Mouse (Mus musculus) lung, postnatal 25 days (tissue): ENCODE data around the gene Pcgf2.
"Not testable (repeated sequence)": the region's sequence is repeated elsewhere in the genome, so short reads cannot be mapped to it uniquely, and the experiment has no call there.

ENCODE experiments used
- DNase-seq: peaks from one replicate; pipeline ENCODE4 v3.0.0; 2022; ENCODE audit warnings: low spot score

The Pcgf2 gene

DNA sequence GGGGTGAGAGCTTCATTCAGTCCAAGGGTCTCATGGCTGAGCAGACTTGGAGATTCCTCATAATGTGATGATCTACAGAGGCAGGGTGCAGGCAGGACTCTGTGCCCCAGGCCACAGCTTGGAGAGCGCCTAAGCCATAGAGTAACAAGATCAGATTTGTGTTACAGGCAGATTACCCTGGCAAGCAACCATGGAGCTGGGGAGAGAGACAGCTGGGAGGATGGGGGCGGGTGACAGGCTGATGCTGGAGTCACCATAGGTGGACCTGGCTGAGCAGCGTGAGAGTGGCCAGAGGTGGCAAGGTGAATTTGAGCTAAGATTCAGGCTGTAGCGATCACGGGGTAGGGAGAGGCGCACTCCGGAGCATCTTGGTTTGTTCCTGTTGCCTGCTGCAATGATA is 32.1 kb downstream of the Pcgf2 start:
- DNase-seq = no peak

GRCm38 (mm10) chr11:97666794-97667193 is 33.5 kb downstream of the Pcgf2 start:
- DNase-seq = no peak

- no peak for DNase-seq
Measured at GRCm38 (mm10) chr11:97666221-97666620, 34.1 kb downstream of the Pcgf2 start.

GRCm38 (mm10) chr11:97665431-97665830 is 34.9 kb downstream of the Pcgf2 start:
- DNase-seq = no peak

DNA sequence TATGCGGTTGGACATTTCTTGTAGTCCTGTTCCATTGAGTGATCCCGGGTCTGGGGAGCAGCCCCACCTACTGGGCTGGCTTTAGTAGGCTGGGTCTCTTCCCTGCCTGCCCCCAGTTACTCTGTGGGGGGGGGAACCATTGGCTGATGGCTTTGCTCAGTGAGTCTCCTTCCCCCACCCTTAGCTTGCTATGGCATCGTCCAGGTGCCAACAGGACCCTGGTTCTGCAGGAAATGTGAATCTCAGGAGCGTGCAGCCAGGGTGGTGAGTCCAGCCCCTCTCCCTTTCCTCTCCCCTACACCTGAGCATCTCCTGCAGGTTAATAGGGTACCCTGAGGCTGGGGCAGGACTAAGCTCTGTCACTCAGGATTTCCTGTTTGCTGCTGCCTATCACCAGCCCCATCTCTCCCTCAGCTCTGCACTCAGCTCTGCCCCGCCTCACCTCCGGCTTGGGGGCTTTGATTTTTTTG is 35.5 kb downstream of the Pcgf2 start:
- no peak for DNase-seq

- DNase-seq = no peak
Measured at GRCm38 (mm10) chr11:97664339-97664665, 36.0 kb downstream of the Pcgf2 start.

DNA sequence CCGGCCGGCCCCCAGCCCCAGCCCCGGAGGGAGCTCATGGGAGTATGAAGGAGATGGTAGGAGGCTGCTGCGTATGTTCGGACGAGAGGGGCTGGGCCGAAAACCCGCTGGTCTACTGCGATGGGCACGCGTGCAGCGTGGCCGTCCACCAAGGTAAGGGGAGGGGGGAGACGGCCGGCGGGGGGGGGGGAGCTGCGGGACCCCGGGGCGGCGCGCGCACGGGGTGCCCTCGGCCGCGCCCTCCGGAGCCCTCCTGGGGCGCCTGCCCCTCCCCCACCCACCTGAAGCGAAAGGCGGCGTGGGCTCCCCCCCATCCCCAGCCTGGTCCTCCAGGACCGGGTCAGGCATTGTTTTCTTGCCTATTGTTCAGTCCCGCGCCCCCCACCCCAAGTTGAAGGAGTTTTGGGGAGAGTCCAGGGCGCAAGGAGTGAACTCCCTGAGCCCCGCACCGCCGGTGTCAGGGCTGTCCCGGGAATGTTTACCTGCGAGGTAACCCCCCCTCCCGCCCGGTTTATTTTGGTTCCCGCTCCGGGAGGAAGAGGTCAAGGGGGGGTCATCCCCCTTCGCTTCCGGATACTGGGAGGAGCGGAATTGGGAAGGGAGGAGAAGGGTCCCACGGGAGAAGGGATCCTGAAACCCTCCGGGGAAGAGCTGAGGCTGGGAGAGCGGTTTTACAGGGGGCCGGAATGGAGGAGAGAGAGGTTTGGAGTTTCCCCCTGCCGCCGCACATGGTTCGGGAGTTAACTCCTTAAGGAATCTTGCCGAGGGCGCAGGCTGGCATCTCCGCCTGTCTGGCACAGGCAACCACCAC is 36.6 kb downstream of the Pcgf2 start:
- DNase-seq = no peak

DNA sequence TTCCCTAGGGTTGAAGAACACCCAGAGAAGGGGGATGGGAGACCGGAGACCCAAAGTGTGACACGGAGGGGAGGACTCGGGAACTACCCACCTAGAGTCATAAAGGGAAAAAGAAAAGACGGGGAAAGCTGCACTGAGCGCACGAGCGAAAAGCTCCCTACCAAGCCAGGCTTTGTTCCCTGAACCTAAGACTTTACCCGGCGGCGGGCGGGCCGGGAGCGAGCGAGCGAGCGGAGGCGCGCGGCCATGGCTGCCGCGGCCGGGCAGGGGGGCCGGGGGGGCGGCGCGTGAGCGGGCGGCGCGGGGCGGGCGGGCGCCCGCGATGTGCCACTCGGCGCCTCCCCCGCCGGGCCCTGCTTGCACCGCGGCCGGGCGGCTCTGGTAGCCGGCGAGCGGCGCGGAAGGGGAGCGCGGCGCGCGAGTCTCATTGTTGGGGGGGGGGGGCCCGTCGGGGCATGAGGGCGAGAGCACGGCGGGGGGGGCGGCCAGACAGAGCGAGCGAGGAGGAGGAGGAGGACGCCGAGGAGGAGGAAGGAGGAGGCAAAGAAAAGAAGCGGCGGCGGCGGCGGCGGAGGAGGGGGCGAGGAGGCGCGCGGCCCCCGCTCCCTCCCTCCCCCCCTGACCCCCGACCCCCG is 37.3 kb downstream of the Pcgf2 start, which contains the start of gene Mllt6:
Mllt6 (plus strand) TSS at position 522 of the 635 bp plus-strand sequence.
- peak; percentile 75 for DNase-seq

- no peak for DNase-seq
Measured at GRCm38 (mm10) chr11:97662207-97662892, 37.9 kb downstream of the Pcgf2 start.

DNA sequence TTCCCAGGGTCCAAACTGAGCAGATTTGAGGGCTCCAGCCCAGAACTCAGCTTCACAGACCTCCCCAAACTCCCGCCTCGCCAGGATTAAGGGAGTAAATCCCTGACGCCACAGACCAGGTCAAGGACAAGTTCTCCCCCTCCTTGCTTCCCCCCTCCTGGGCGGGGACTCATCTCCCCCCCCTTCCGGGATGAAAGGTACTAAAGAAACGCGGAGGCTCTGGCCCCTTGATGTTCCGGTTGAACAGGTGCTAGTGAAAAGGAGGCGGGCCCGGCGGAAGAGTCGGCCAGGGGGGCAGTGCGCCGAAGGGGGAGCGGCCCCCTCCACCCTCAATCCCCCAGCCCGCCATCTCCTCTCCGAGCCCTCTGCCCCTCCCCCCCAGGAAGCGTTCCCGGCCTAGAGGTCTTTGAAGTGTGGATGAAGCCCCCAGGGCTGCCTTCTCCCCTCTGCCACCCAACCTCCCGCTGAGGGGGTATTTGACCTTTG is 38.6 kb downstream of the Pcgf2 start:
- peak; percentile 90 for DNase-seq

DNA sequence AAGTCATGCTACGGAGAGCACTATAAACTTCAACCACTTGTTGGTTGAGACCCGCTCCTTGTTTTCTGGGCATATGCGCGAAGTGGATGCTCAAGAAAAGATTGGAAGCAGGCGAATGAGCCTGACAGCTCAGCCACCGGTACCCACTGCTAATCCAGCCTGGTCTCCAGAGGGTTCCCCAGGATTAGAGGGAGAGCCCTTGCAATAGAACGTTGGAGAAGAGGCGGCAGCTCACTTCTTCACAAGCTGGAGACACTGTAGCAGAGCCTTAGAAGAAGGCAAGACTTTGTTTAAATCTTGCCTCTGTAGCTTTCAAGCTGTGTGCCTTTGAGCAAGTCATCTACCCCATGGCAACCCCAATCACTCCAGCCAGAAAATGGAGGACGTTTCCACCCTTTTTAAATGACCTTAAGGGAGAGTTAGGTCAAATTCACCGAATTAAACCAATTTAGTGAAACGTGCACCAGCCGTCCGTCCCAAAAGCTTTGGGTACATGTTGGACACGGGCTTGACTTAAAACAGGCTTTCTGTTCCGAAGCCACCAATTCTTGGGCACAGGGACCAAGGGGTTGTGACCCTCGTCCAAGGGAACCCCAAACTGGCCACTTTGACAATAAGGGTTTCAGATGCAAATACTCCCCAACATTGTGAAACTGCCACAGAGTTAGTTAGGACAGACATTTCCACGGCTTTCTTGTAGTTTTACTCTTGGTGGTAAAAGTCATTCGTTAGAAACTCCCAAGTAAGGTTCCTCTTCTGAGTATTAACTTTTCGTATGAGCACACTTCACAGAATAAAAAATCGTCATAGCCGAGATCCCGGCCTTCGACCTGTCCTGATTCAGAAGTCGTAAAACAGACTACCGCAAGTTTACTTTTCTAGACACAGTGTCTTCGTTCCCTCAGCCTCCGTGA is 39.3 kb downstream of the Pcgf2 start:
- no peak for DNase-seq

GRCm38 (mm10) chr11:97659990-97660714 is 40.1 kb downstream of the Pcgf2 start:
- DNase-seq = peak; percentile 78

GRCm38 (mm10) chr11:97659267-97659989 is 40.9 kb downstream of the Pcgf2 start:
- no peak for DNase-seq

GRCm38 (mm10) chr11:97658751-97659266 is 41.5 kb downstream of the Pcgf2 start:
- DNase-seq = no peak

DNA sequence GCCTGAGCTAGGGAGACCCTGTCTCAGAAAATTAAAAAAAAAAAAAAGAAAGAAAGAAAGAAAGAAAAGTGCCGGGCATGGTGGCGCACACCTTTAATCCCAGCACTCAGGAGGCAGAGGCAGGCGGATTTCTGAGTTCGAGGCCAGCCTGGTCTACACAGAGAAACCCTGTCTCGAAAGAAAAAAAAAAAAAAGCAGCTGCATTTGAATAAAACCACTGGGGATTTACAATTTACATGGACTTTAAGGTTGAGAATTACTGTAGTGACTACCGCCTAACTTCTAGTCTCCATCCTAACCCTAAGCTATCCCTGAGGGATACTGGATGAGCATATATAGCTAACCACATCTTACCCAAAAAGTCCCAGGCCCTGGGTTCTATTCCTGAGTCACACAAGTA is 42.3 kb downstream of the Pcgf2 start:
- DNase-seq = not testable (repeated sequence)

DNA sequence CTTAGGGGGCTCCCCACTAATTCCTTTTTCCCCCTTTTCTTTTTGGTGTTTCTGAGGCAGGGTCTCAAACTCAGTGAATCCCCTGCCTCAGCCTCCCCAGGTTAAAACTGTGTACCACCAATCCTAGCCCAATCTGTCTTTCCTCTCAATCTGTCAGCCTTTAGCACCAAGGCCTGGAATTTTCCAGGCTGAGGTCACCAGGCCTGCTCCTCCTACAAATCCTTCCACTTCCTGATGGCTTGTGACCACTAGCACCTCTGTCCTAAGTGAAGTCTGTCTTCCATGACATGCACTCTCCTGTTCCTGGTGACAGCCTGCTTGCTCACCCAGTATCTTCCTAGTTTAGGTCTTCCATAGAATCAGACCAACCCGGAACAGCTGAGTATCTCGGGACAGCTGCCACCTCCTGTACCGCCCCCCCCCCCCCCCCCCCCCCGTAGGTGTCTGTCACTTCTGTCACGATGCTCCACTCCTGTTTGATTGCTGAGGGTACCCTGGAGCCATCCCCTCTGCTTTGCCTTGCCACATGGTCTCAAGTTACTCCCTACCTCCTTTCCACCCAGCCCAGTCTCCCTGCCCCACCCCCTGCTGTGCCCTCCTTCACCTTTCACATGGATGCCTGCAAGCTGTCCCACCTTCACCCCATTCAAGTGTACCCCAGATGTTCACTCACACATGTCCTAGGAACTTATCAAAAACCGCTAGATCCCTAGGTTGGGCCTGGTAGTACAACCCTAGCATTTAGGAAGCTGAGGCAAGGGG is 42.9 kb downstream of the Pcgf2 start:
- no peak for DNase-seq

- DNase-seq = no peak
Measured at GRCm38 (mm10) chr11:97656269-97656971, 43.9 kb downstream of the Pcgf2 start.

DNA sequence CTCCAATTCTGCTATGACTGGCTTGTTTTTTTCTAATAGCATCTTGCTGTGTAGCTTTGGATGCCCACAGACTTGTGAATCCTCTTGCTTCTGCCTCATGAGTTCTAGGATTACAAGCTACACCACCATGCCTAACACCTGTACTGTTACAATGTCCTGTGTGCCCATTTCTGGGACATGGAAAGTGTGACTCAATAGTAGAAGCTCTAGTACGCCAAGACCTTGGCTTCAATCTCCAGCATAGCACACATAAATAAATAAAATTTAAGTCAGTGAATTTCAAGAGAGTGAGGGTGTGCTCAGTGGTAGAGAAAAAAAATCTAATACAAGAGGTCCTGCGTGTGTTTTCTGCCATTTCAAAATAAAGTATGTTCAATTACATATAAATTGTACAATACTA is 46.1 kb downstream of the Pcgf2 start:
- no peak for DNase-seq

- not testable (repeated sequence) for DNase-seq
Measured at GRCm38 (mm10) chr11:97653376-97653775, 46.9 kb downstream of the Pcgf2 start.
